Mouse (Mus musculus): ENCODE data around the gene Myef2.
A peak's percentile ranks its signal among the peaks of the same experiment; 100 is the strongest.
"Not testable (repeated sequence)": the region's sequence is repeated elsewhere in the genome, so short reads cannot be mapped to it uniquely, and the experiment has no call there.

Gene Myef2

GRCm38 (mm10) chr2:125123477-125123852 lies at the start of gene Myef2:
TSS of gene Myef2 (minus strand) at chr2:125123661.
- DNase-seq = peak; percentile 77

- no peak for DNase-seq
Observed at GRCm38 (mm10) chr2:125162012-125162470, 38.6 kb upstream of the Myef2 start.

GRCm38 (mm10) chr2:125155504-125155903 lies 32.0 kb upstream of the Myef2 start:
- DNase-seq = no peak

- DNase-seq = peak; percentile 55
Observed at GRCm38 (mm10) chr2:125154294-125154693, 30.8 kb upstream of the Myef2 start.

- DNase-seq = no peak
Observed at GRCm38 (mm10) chr2:125152388-125152787, 28.9 kb upstream of the Myef2 start, which contains the start of gene Slc12a1. TSS of gene Slc12a1 (plus strand) at chr2:125152505.

GRCm38 (mm10) chr2:125142336-125142735 lies 18.9 kb upstream of the Myef2 start:
- DNase-seq = no peak

- DNase-seq = no peak
Observed at GRCm38 (mm10) chr2:125136846-125137245, 13.4 kb upstream of the Myef2 start.

GRCm38 (mm10) chr2:125135903-125136811 lies 12.7 kb upstream of the Myef2 start, which contains the start of gene Ctxn2:
TSS of gene Ctxn2 (plus strand) at chr2:125136692.
- peak; percentile 74 for DNase-seq

GRCm38 (mm10) chr2:125134113-125134512 lies 10.7 kb upstream of the Myef2 start:
- DNase-seq = no peak

GRCm38 (mm10) chr2:125126792-125127191 lies 3.3 kb upstream of the Myef2 start:
- DNase-seq = no peak

- no peak for DNase-seq
Observed at GRCm38 (mm10) chr2:125125824-125126223, 2.4 kb upstream of the Myef2 start.

- DNase-seq = peak; percentile 56
Observed at GRCm38 (mm10) chr2:125122624-125123476, 611 bp downstream of the Myef2 start.

GRCm38 (mm10) chr2:125122288-125122623 lies 1.2 kb downstream of the Myef2 start:
- no peak for DNase-seq

- DNase-seq = no peak
Observed at GRCm38 (mm10) chr2:125119381-125120110, 3.9 kb downstream of the Myef2 start.

- not testable (repeated sequence) for DNase-seq
Observed at GRCm38 (mm10) chr2:125106536-125106935, 16.9 kb downstream of the Myef2 start.

- DNase-seq = not testable (repeated sequence)
Observed at GRCm38 (mm10) chr2:125104491-125104890, 19.0 kb downstream of the Myef2 start.

GRCm38 (mm10) chr2:125092123-125092522 lies 31.3 kb downstream of the Myef2 start:
- not testable (repeated sequence) for DNase-seq

GRCm38 (mm10) chr2:125088757-125089156 lies 34.7 kb downstream of the Myef2 start:
- no peak for DNase-seq

- no peak for DNase-seq
Observed at GRCm38 (mm10) chr2:125083879-125084278, 39.6 kb downstream of the Myef2 start.

GRCm38 (mm10) chr2:125073056-125073780 lies 50.2 kb downstream of the Myef2 start:
- no peak for DNase-seq

GRCm38 (mm10) chr2:125068696-125069095 lies 54.8 kb downstream of the Myef2 start:
- no peak for DNase-seq

- peak; percentile 9 for DNase-seq
Observed at GRCm38 (mm10) chr2:125067894-125068293, 55.6 kb downstream of the Myef2 start, which contains the start of gene Slc24a5. TSS of gene Slc24a5 (plus strand) at chr2:125068124.

Data from lung, postnatal 36 days (tissue).